Mouse (Mus musculus): ENCODE measurements around the gene Tmem17. TPM values are rescaled to one million over a fixed set of nuclear protein-coding genes. Genes with fewer than 3 reads are reported as not detected.

Tmem17 gene
- polyA plus RNA-seq, 1 experiment from 2014 or later, result 12.0 TPM

GRCm38 (mm10) chr11:22518445-22518844, 6.6 kb downstream of the Tmem17 start:
- no peak for ATAC-seq (ENCODE audit: insufficient read depth, low FRiP score, low read depth)
- no peaks in the 10 kb centered on the region for H3K27me3 ChIP-seq (replicated peaks)
- no peak overlapping the region for H3K9ac ChIP-seq
- H3K4me3 ChIP-seq (replicated peaks), result no peak overlapping the region
- no peaks in the 10 kb centered on the region for H3K4me1 ChIP-seq
- no peak overlapping the region for H3K4me2 ChIP-seq
- no peaks in the 10 kb centered on the region for H3K9me3 ChIP-seq
- no peak overlapping the region for H3K27ac ChIP-seq
- WGBS, result 78% methylated on average over 6 of the region's 6 CpGs
- H3K36me3 ChIP-seq, result no peaks in the 10 kb centered on the region

GRCm38 (mm10) chr11:22520251-22520650, 8.4 kb downstream of the Tmem17 start:
- H3K4me2 ChIP-seq, result no peak overlapping the region
- no peak overlapping the region for H3K4me3 ChIP-seq (replicated peaks)
- no peaks in the 10 kb centered on the region for H3K9me3 ChIP-seq
- H3K4me1 ChIP-seq, result no peaks in the 10 kb centered on the region
- no peaks in the 10 kb centered on the region for H3K27me3 ChIP-seq (replicated peaks)
- no peak for ATAC-seq (ENCODE audit: insufficient read depth, low FRiP score, low read depth)
- 97% methylated on average over 4 of the region's 4 CpGs for WGBS
- no peak overlapping the region for H3K9ac ChIP-seq
- no peak overlapping the region for H3K27ac ChIP-seq
- no peaks in the 10 kb centered on the region for H3K36me3 ChIP-seq

- Histone ChIP-seq H3K9me3 (no peaks in the 10 kb centered on the region), H3K36me3 (no peaks in the 10 kb centered on the region), H3K27me3 (replicated peaks) (no peaks in the 10 kb centered on the region), H3K4me3 (replicated peaks) (no peak overlapping the region), H3K27ac (no peak overlapping the region), H3K9ac (no peak overlapping the region), H3K4me2 (no peak overlapping the region), H3K4me1 (no peaks in the 10 kb centered on the region)
- WGBS, result 79% methylated on average over 1 of the region's 1 CpGs
- no peak for ATAC-seq (ENCODE audit: insufficient read depth, low FRiP score, low read depth)
Observed at GRCm38 (mm10) chr11:22524606-22525005, 12.7 kb downstream of the Tmem17 start.

GRCm38 (mm10) chr11:22540600-22540999, 28.7 kb downstream of the Tmem17 start:
- H3K9me3 ChIP-seq, result no peaks in the 10 kb centered on the region
- H3K36me3 ChIP-seq, result no peaks in the 10 kb centered on the region
- no peak overlapping the region for H3K27ac ChIP-seq
- no peak overlapping the region for H3K4me2 ChIP-seq
- H3K9ac ChIP-seq, result no peak overlapping the region
- ATAC-seq (ENCODE audit: insufficient read depth, low FRiP score, low read depth), result no peak
- no peaks in the 10 kb centered on the region for H3K4me1 ChIP-seq
- no peak overlapping the region for H3K4me3 ChIP-seq (replicated peaks)
- 53% methylated on average over 1 of the region's 1 CpGs for WGBS
- no peaks in the 10 kb centered on the region for H3K27me3 ChIP-seq (replicated peaks)

GRCm38 (mm10) chr11:22560061-22560460, 48.2 kb downstream of the Tmem17 start:
- WGBS, result 77% methylated on average over 1 of the region's 1 CpGs
- H3K9me3 ChIP-seq, result no peaks in the 10 kb centered on the region
- no peak overlapping the region for H3K27ac ChIP-seq
- H3K9ac ChIP-seq, result no peak overlapping the region
- H3K36me3 ChIP-seq, result no peaks in the 10 kb centered on the region
- H3K4me3 ChIP-seq (replicated peaks), result no peak overlapping the region
- no peak overlapping the region for H3K4me2 ChIP-seq
- H3K27me3 ChIP-seq (replicated peaks), result no peaks in the 10 kb centered on the region
- H3K4me1 ChIP-seq, result 0 out of 2 replicates have a peak, but pooled peaks cover 4% of the 10 kb centered on the region
- ATAC-seq (ENCODE audit: insufficient read depth, low FRiP score, low read depth), result no peak

- Histone ChIP-seq H3K4me2 (peak overlapping the region; percentile 0; the same call in 1 of the 2 replicates), H3K4me3 (replicated peaks) (no peak overlapping the region), H3K4me1 (0 out of 2 replicates have a peak, but pooled peaks cover 4% of the 10 kb centered on the region), H3K36me3 (no peaks in the 10 kb centered on the region), H3K9ac (no peak overlapping the region), H3K27ac (0 out of 2 replicates have a peak overlapping the region, but pooled peaks have one; percentile 14), H3K9me3 (no peaks in the 10 kb centered on the region), H3K27me3 (replicated peaks) (no peaks in the 10 kb centered on the region)
- WGBS, result 31% methylated on average over 6 of the region's 6 CpGs
- ATAC-seq (ENCODE audit: insufficient read depth, low FRiP score, low read depth), result no peak; the same call in 1 of the 2 replicates
Observed at GRCm38 (mm10) chr11:22560503-22561328, 48.8 kb downstream of the Tmem17 start.

- 97% methylated on average over 4 of the region's 4 CpGs for WGBS
Observed at GRCm38 (mm10) chr11:22561329-22561592, 49.4 kb downstream of the Tmem17 start.

GRCm38 (mm10) chr11:22563706-22564105, 51.8 kb downstream of the Tmem17 start:
- 64% methylated on average over 3 of the region's 3 CpGs for WGBS

More at GRCm38 (mm10) chr11:22561329-22561592, 49.4 kb downstream of the Tmem17 start:
- no peaks in the 10 kb centered on the region for H3K9me3 ChIP-seq
- ATAC-seq (ENCODE audit: insufficient read depth, low FRiP score, low read depth), result no peak
- H3K4me2 ChIP-seq, result no peak overlapping the region
- 0 out of 2 replicates have a peak, but pooled peaks cover 4% of the 10 kb centered on the region for H3K4me1 ChIP-seq
- H3K36me3 ChIP-seq, result no peaks in the 10 kb centered on the region
- H3K4me3 ChIP-seq (replicated peaks), result no peak overlapping the region
- no peaks in the 10 kb centered on the region for H3K27me3 ChIP-seq (replicated peaks)
- H3K27ac ChIP-seq, result no peak overlapping the region
- no peak overlapping the region for H3K9ac ChIP-seq

GRCm38 (mm10) chr11:22564676-22565075, 52.8 kb downstream of the Tmem17 start:
- Histone ChIP-seq H3K36me3 (no peaks in the 10 kb centered on the region), H3K9me3 (no peaks in the 10 kb centered on the region), H3K4me3 (replicated peaks) (no peak overlapping the region), H3K27ac (no peak overlapping the region), H3K9ac (no peak overlapping the region), H3K27me3 (replicated peaks) (no peaks in the 10 kb centered on the region), H3K4me2 (no peak overlapping the region), H3K4me1 (0 out of 2 replicates have a peak, but pooled peaks cover 4% of the 10 kb centered on the region)
- ATAC-seq (ENCODE audit: insufficient read depth, low FRiP score, low read depth), result no peak
- 87% methylated on average over 3 of the region's 3 CpGs for WGBS

More at GRCm38 (mm10) chr11:22563706-22564105, 51.8 kb downstream of the Tmem17 start:
- ATAC-seq (ENCODE audit: insufficient read depth, low FRiP score, low read depth), result no peak
- Histone ChIP-seq H3K4me1 (0 out of 2 replicates have a peak, but pooled peaks cover 4% of the 10 kb centered on the region), H3K27ac (no peak overlapping the region), H3K27me3 (replicated peaks) (no peaks in the 10 kb centered on the region), H3K36me3 (no peaks in the 10 kb centered on the region), H3K4me2 (no peak overlapping the region), H3K9me3 (no peaks in the 10 kb centered on the region), H3K9ac (no peak overlapping the region), H3K4me3 (replicated peaks) (no peak overlapping the region)

Other genes starting within 250 kb of the Tmem17 start
- gene Ehbp1, start 169.8 kb upstream of the Tmem17 start, polyA plus RNA-seq (2015; fragmentation: Nextera tagmentation; extraction: Ambion mirVana), result 12.4 and 12.7 TPM in 2 replicates

All from stomach, embryonic 15.5 days (tissue).